Mouse (Mus musculus) R1 (cell line): ENCODE measurements at regions not wholly inside any gene's neighbourhood (a gene's known extent, or its start where the extent isn't known, plus 50 kb on each side); places are given as distances from the start of the nearest gene placed in this dataset.
A peak's percentile ranks its signal among the peaks of the same experiment; 100 is the strongest.

Experiments used
- DNase-seq: peaks from one replicate; pipeline ENCODE4 v3.0.0-alpha.2; 2018; ENCODE audit warnings: low read depth, low spot score

- DNase-seq: no peak
These were observed 310.4 kb downstream of the Cog6 start for GRCm38 (mm10) chr3:52706626-52707025.

- DNase-seq: no peak
These were observed 313.3 kb downstream of the Cog6 start for GRCm38 (mm10) chr3:52703751-52704150.

- DNase-seq: no peak
These were observed 314.1 kb downstream of the Cog6 start for GRCm38 (mm10) chr3:52702962-52703361.

GRCm38 (mm10) chr3:52701601-52702000 is 315.4 kb downstream of the Cog6 start:
- DNase-seq: no peak

GRCm38 (mm10) chr3:52693813-52694212 is 323.2 kb downstream of the Cog6 start:
- DNase-seq: no peak

- no peak for DNase-seq
These were observed 331.4 kb downstream of the Cog6 start for GRCm38 (mm10) chr3:52685434-52686181.

GRCm38 (mm10) chr3:52680824-52681388 is 336.1 kb downstream of the Cog6 start:
- no peak for DNase-seq

- no peak for DNase-seq
These were observed 340.0 kb downstream of the Cog6 start for GRCm38 (mm10) chr3:52676886-52677670.

- DNase-seq: no peak
These were observed 346.4 kb downstream of the Cog6 start for GRCm38 (mm10) chr3:52670628-52671028.

- DNase-seq: peak; percentile 37
These were observed 353.9 kb downstream of the Cog6 start for GRCm38 (mm10) chr3:52663161-52663602.

- DNase-seq: no peak
These were observed 354.7 kb downstream of the Cog6 start for GRCm38 (mm10) chr3:52662164-52662908.

GRCm38 (mm10) chr3:52653006-52653405 is 364.0 kb downstream of the Cog6 start:
- no peak for DNase-seq

GRCm38 (mm10) chr3:52652476-52652870 is 364.6 kb downstream of the Cog6 start:
- no peak for DNase-seq

- DNase-seq: no peak
These were observed 365.1 kb downstream of the Cog6 start for GRCm38 (mm10) chr3:52651862-52652475.

GRCm38 (mm10) chr3:52650071-52650470 is 367.0 kb downstream of the Cog6 start:
- DNase-seq: no peak

- DNase-seq: no peak
These were observed 368.1 kb downstream of the Cog6 start for GRCm38 (mm10) chr3:52648836-52649500.

GRCm38 (mm10) chr3:52647900-52648299 is 369.1 kb downstream of the Cog6 start:
- no peak for DNase-seq

- DNase-seq: no peak
These were observed 369.8 kb downstream of the Cog6 start for GRCm38 (mm10) chr3:52647161-52647692.

GRCm38 (mm10) chr3:52645156-52645555 is 371.9 kb downstream of the Cog6 start:
- no peak for DNase-seq
